Mouse (Mus musculus): ENCODE results near the gene Ttll8.

The Ttll8 gene

GRCm38 (mm10) chr15:88881253-88882044 lies 72.8 kb downstream of the Ttll8 start:
- no peak for DNase-seq (ENCODE audit: low spot score)

- DNase-seq (ENCODE audit: low spot score) = no peak
Observed at GRCm38 (mm10) chr15:88877021-88877400, 77.2 kb downstream of the Ttll8 start.

GRCm38 (mm10) chr15:88876155-88877020 lies 77.8 kb downstream of the Ttll8 start:
- DNase-seq (ENCODE audit: low spot score) = peak; percentile 86

- no peak for DNase-seq (ENCODE audit: low spot score)
Observed at GRCm38 (mm10) chr15:88875625-88876081, 78.6 kb downstream of the Ttll8 start.

- no peak for DNase-seq (ENCODE audit: low spot score)
Observed at GRCm38 (mm10) chr15:88874477-88874876, 79.7 kb downstream of the Ttll8 start.

GRCm38 (mm10) chr15:88874061-88874460 lies 80.2 kb downstream of the Ttll8 start:
- no peak for DNase-seq (ENCODE audit: low spot score)

- no peak for DNase-seq (ENCODE audit: low spot score)
Observed at GRCm38 (mm10) chr15:88870418-88871185, 83.6 kb downstream of the Ttll8 start.

GRCm38 (mm10) chr15:88868024-88868742 lies 86.0 kb downstream of the Ttll8 start:
- DNase-seq (ENCODE audit: low spot score) = peak; percentile 68

GRCm38 (mm10) chr15:88867368-88868023 lies 86.7 kb downstream of the Ttll8 start:
- peak; percentile 62 for DNase-seq (ENCODE audit: low spot score)

- no peak for DNase-seq (ENCODE audit: low spot score)
Observed at GRCm38 (mm10) chr15:88866934-88867356, 87.3 kb downstream of the Ttll8 start.

GRCm38 (mm10) chr15:88865888-88866695 lies 88.1 kb downstream of the Ttll8 start:
- DNase-seq (ENCODE audit: low spot score) = no peak

- DNase-seq (ENCODE audit: low spot score) = no peak
Observed at GRCm38 (mm10) chr15:88865061-88865460, 89.2 kb downstream of the Ttll8 start.

- peak; percentile 61 for DNase-seq (ENCODE audit: low spot score)
Observed at GRCm38 (mm10) chr15:88864270-88865030, 89.8 kb downstream of the Ttll8 start.

- DNase-seq (ENCODE audit: low spot score) = peak; percentile 96
Observed at GRCm38 (mm10) chr15:88863695-88864231, 90.5 kb downstream of the Ttll8 start.

- DNase-seq (ENCODE audit: low spot score) = peak; percentile 61
Observed at GRCm38 (mm10) chr15:88862881-88863694, 91.1 kb downstream of the Ttll8 start.

GRCm38 (mm10) chr15:88861772-88862622 lies 92.2 kb downstream of the Ttll8 start, which contains the start of gene Pim3:
Gene Pim3 (plus strand): TSS chr15:88862186.
- DNase-seq (ENCODE audit: low spot score) = peak; percentile 97

GRCm38 (mm10) chr15:88860781-88861180 lies 93.4 kb downstream of the Ttll8 start:
- no peak for DNase-seq (ENCODE audit: low spot score)
